Comparison of ENCODE assay signal across 7 mouse cellular contexts in the genomic region with DNA sequence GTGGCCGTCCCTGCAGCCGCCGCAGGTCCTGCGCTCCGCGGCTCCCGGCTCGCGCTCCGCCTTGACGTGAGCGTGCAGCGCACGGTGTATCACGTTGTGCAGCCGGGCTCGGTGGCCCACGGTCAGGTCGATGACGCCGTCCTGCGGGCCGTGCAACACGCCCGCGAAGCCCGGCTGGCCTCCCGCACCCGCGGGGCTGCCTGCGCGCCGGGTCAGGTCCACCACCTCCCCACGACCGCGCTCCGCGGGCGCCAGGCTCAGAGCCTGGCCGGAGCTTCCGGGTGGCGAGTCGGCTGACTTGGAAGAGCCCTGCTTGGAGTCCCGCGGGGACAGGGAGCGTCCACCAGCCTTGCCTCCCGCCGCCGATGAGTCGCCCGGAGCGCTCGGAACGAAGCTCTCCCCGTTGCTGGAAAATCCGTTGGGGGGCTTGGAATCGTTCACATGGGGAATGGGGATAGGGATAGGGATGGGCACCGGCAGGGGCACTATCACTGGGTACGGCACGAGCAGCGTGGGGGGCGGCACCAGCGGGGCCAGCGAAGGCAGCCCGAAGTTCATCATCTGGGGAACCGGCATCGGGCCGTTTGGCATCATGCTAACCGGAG.
DNase-seq lines count a peak whose midpoint lies in the region; ATAC-seq lines count a peak whose summit lies in the region.

No protein-coding gene starts in this region.

- H3K9ac ChIP-seq in forebrain, embryonic 14.5 days (ENCODE audit: low read length) = peak overlapping the region; percentile 70
- H3K9ac ChIP-seq in intestine, embryonic 15.5 days = peak overlapping the region; percentile 46
- H3K9ac ChIP-seq in midbrain, embryonic 15.5 days = peak overlapping the region; percentile 44

- H3K4me1 ChIP-seq in forebrain, embryonic 14.5 days (ENCODE audit: control insufficient read depth, insufficient read depth, low read length) = peaks cover 19% of the 10 kb centered on the region
- peaks cover 14% of the 10 kb centered on the region for H3K4me1 ChIP-seq in intestine, embryonic 15.5 days (replicated peaks)
- peaks cover 20% of the 10 kb centered on the region for H3K4me1 ChIP-seq in midbrain, embryonic 15.5 days

- no peaks in the 10 kb centered on the region for H3K9me3 ChIP-seq in forebrain, embryonic 14.5 days (replicated peaks; ENCODE audit: control insufficient read depth, low read length)
- no peaks in the 10 kb centered on the region for H3K9me3 ChIP-seq in intestine, embryonic 15.5 days
- H3K9me3 ChIP-seq in midbrain, embryonic 15.5 days = no peaks in the 10 kb centered on the region

- peak; percentile 47 for ATAC-seq in forebrain, embryonic 14.5 days
- peak; percentile 70 for ATAC-seq in intestine, embryonic 15.5 days
- peak; percentile 81 for ATAC-seq in midbrain, embryonic 15.5 days (replicated peaks)

- peak; percentile 32 for DNase-seq in ovary, postnatal 36 days (ENCODE audit: low spot score)
- DNase-seq in ovary, postnatal 10 days (ENCODE audit: low spot score) = no peak
- DNase-seq in cerebellum, adult 8-10 months = peak; percentile 63
- DNase-seq in forebrain, embryonic 14.5 days (ENCODE audit: low spot score) = peak; percentile 41
- no peak for DNase-seq in thymus, adult 18-20 months

- 0 out of 2 replicates have a peak, but pooled peaks cover 14% of the 10 kb centered on the region for H3K27me3 ChIP-seq in forebrain, embryonic 14.5 days (replicated peaks; ENCODE audit: control insufficient read depth, insufficient read depth, low read length)
- peaks cover 47% of the 10 kb centered on the region for H3K27me3 ChIP-seq in intestine, embryonic 15.5 days (replicated peaks)
- H3K27me3 ChIP-seq in midbrain, embryonic 15.5 days (replicated peaks) = 0 out of 2 replicates have a peak, but pooled peaks cover 6% of the 10 kb centered on the region

- H3K27ac ChIP-seq in forebrain, embryonic 14.5 days (ENCODE audit: low read depth, low read length) = no peak overlapping the region
- no peak overlapping the region for H3K27ac ChIP-seq in intestine, embryonic 15.5 days
- H3K27ac ChIP-seq in midbrain, embryonic 15.5 days = 0 out of 2 replicates have a peak overlapping the region, but pooled peaks have one; percentile 3

- peak overlapping the region; percentile 45 for H3K4me3 ChIP-seq in forebrain, embryonic 14.5 days (ENCODE audit: low read depth, low read length)
- peak overlapping the region; percentile 57 for H3K4me3 ChIP-seq in intestine, embryonic 15.5 days (replicated peaks)
- H3K4me3 ChIP-seq in midbrain, embryonic 15.5 days = peak overlapping the region; percentile 43

- under 1% methylated on average over 60 of the region's 69 CpGs for WGBS in forebrain, embryonic 14.5 days
- 1% methylated on average over 69 of the region's 69 CpGs for WGBS in intestine, embryonic 15.5 days
- WGBS in midbrain, embryonic 15.5 days = under 1% methylated on average over 66 of the region's 69 CpGs

- H3K36me3 ChIP-seq in forebrain, embryonic 14.5 days (ENCODE audit: control insufficient read depth, insufficient read depth, low read length) = no peaks in the 10 kb centered on the region
- no peaks in the 10 kb centered on the region for H3K36me3 ChIP-seq in intestine, embryonic 15.5 days
- H3K36me3 ChIP-seq in midbrain, embryonic 15.5 days (replicated peaks) = 0 out of 2 replicates have a peak, but pooled peaks cover 4% of the 10 kb centered on the region

- H3K4me2 ChIP-seq in forebrain, embryonic 14.5 days (ENCODE audit: low read length) = peak overlapping the region; percentile 99
- H3K4me2 ChIP-seq in intestine, embryonic 15.5 days (replicated peaks) = peak overlapping the region; percentile 99
- peak overlapping the region; percentile 80 for H3K4me2 ChIP-seq in midbrain, embryonic 15.5 days

Comparison
In these comparisons a context has a peak if more than half of its experiments do, and no peak if none do; other contexts are left out.
1. DNase-seq: peak in ovary, postnatal 36 days (single experiment), cerebellum, adult 8-10 months (single experiment) and forebrain, embryonic 14.5 days (single experiment); none in ovary, postnatal 10 days (single experiment) and thymus, adult 18-20 months (0 of 2).
2. Peak in every context shown above with its lines, with median percentiles within 50 percentile points of each other: ATAC-seq, H3K4me2 ChIP-seq, H3K4me3 ChIP-seq and H3K9ac ChIP-seq.